ENCODE assay signal across 21 mouse cellular contexts in genomic region chr9:89198349-89198748, GRCm38 (mm10). TPM values are rescaled to one million over a fixed set of nuclear protein-coding genes. Genes with fewer than 3 reads are reported as not detected.
DNase-seq lines count a peak whose midpoint lies in the region; ATAC-seq and TF ChIP-seq lines count a peak whose summit lies in the region.
"Not testable (repeated sequence)": the region's sequence is repeated elsewhere in the genome, so short reads cannot be mapped to it uniquely, and the experiment has no call there.
"Had no signal": no experiment of that assay in that cellular context is flagged by ENCODE, and none has a peak within 500 bp of the region (broad histone marks: within the 10 kb centered on the region; RNA-seq: fewer than 3 reads in every experiment).

No protein-coding gene starts in this region.

- peak; percentile 30 for DNase-seq in CD4-positive, CD25-positive, alpha-beta regulatory T cell, adult 2 months (ENCODE audit: low read depth, low spot score)
- not testable (repeated sequence) for DNase-seq in CH12.LX (ENCODE audit: extremely low read depth); liver, postnatal 0 days
- peak; percentile 37 for DNase-seq in induced T-regulatory cell, adult 2 months (ENCODE audit: low read depth)

- in situ Hi-C loops in CH12.LX (cut with MboI; ENCODE audit: low pct_ligation_motif_present, low pct_unique_long_range_greater_than_20kb, low sequenced_read_pairs), result not testable (repeated sequence)

- TF ChIP-seq RAD21 in CH12.LX (IDR thresholded peaks at IDR 0.05; ENCODE audit: low read depth, low read length), result not testable (repeated sequence)

- not testable (repeated sequence) for H3K79me2 ChIP-seq in CH12.LX (replicated peaks; ENCODE audit: control insufficient read depth, extremely low read depth, insufficient read depth, poor library complexity, severe bottlenecking)

- not testable (repeated sequence) for TF ChIP-seq EP300 in CH12.LX (IDR thresholded peaks at IDR 0.05; ENCODE audit: low read length); liver, postnatal 0 days (IDR thresholded peaks at IDR 0.05; ENCODE audit: low read depth)

- H3K4me2 ChIP-seq in CH12.LX (ENCODE audit: insufficient read depth, low read depth, poor library complexity, severe bottlenecking), result peak overlapping the region; percentile 71; the same call in 1 of the 2 replicates
- not testable (repeated sequence) for H3K4me2 ChIP-seq in liver, postnatal 0 days (ENCODE audit: low read depth, low read length)

- H3K27ac ChIP-seq in CH12.LX (ENCODE audit: insufficient read depth, low read depth), result peak overlapping the region; percentile 94
- peak overlapping the region; percentile 21; the same call in 1 of the 2 replicates for H3K27ac ChIP-seq in bone marrow macrophage, adult 2 months (ENCODE audit: insufficient read depth, low read depth, low read length)
- H3K27ac ChIP-seq in liver, postnatal 0 days (ENCODE audit: low read depth), result not testable (repeated sequence)

- peak overlapping the region; percentile 71; the same call in 1 of the 2 replicates for H3K9ac ChIP-seq in CH12.LX (ENCODE audit: insufficient read depth, low read depth)
- H3K9ac ChIP-seq in liver, postnatal 0 days (replicated peaks), result not testable (repeated sequence)

- not testable (repeated sequence) for H3K9me3 ChIP-seq in CH12.LX (replicated peaks; ENCODE audit: low read length); liver, postnatal 0 days (ENCODE audit: low read length)

- peak overlapping the region in 2 of 3 experiments; percentile 20 to 35 for H3K4me3 ChIP-seq in CH12.LX (replicated peaks in 1 of 3; ENCODE audit: low read depth in 2 of 3, low read length in 2 of 3, poor library complexity in 1 of 3)
- not testable (repeated sequence) for H3K4me3 ChIP-seq in bone marrow macrophage, adult 2 months (ENCODE audit: insufficient read depth, low read length); liver, postnatal 0 days (ENCODE audit: low read depth, low read length)

- H3K4me1 ChIP-seq in CH12.LX (ENCODE audit: control insufficient read depth in 1 of 2, insufficient read depth in 2 of 2); bone marrow macrophage, adult 2 months (ENCODE audit: control insufficient read depth, insufficient read depth, low read length); liver, postnatal 0 days (ENCODE audit: insufficient read depth): not testable (repeated sequence)

- TF ChIP-seq POLR2A in CH12.LX (IDR thresholded peaks at IDR 0.05; ENCODE audit: low read depth, low read length), result 0 out of 2 replicates have a peak, but pooled peaks have one; percentile 2
- TF ChIP-seq POLR2A in bone marrow macrophage, adult 2 months (IDR thresholded peaks at IDR 0.05; ENCODE audit: borderline replicate concordance, low read depth, low read length), result not testable (repeated sequence)

- not testable (repeated sequence) for TF ChIP-seq CTCF in CH12.LX (conservative IDR thresholded peaks at IDR 0.05 in 1 of 2, IDR thresholded peaks at IDR 0.05 in 1 of 2; ENCODE audit: low read depth in 2 of 2, low read length in 2 of 2); bone marrow macrophage, adult 2 months (IDR thresholded peaks at IDR 0.05; ENCODE audit: low read depth, low read length); liver, postnatal 0 days (IDR thresholded peaks at IDR 0.05; ENCODE audit: low read depth)

- dilution Hi-C loops in CH12.LX (cut with MboI; ENCODE audit: extremely low pct_ligation_motif_present, extremely low pct_unique_long_range_greater_than_20kb, low sequenced_read_pairs), result not testable (repeated sequence)

- H3K27me3 ChIP-seq in CH12.LX (replicated peaks); liver, postnatal 0 days (ENCODE audit: insufficient read depth, low read length): not testable (repeated sequence)

- WGBS in liver, postnatal 0 days (ENCODE audit: insufficient replicate concordance), result 68% methylated on average over 3 of the region's 3 CpGs

- not testable (repeated sequence) for H3K36me3 ChIP-seq in CH12.LX (replicated peaks in 1 of 2; ENCODE audit: control insufficient read depth in 1 of 2, insufficient read depth in 1 of 2, low read length in 1 of 2); liver, postnatal 0 days (replicated peaks; ENCODE audit: insufficient read depth, low read length)

- peak; percentile 39 for ATAC-seq in granulocyte monocyte progenitor cell, adult 5-6 weeks (replicated peaks; ENCODE audit: poor library complexity, severe bottlenecking)
- ATAC-seq in liver, postnatal 0 days, result peak; percentile 41; the same call in 1 of the 2 replicates
- peak; percentile 33 for ATAC-seq in megakaryocyte progenitor cell, adult 5-6 weeks (replicated peaks; ENCODE audit: poor library complexity)
- ATAC-seq in neutrophil, adult 5-6 weeks (ENCODE audit: extremely low read depth, insufficient number of reproducible peaks, low FRiP score, poor library complexity, severe bottlenecking), result peak; percentile 33

RNA-seq across cellular contexts. Expression of gene Bcl2a1b, which starts 0.7 kb away (rescaled TPM):
- 260 and 537 TPM in 2 replicates for total RNA-seq in CH12.LX (2012; rRNA removed)
- 842 and 913 TPM in 2 replicates for total RNA-seq in CH12.LX (2014; rRNA removed)
- 278 and 348 TPM in 2 replicates for polyA plus RNA-seq in CH12.LX (2012; ENCODE audit: insufficient read length, low read depth)
- polyA plus RNA-seq in bone marrow macrophage, adult 2 months (2012; ENCODE audit: insufficient read depth, insufficient read length, missing spikeins), result 6.7 and 8.9 TPM in 2 replicates
- not detected in 2 replicates for total RNA-seq in granulocyte monocyte progenitor cell, adult 5-6 weeks (2014; fragmentation: Nextera tagmentation)
- 3.0 TPM in 1 of 2 replicates, not detected in the other for total RNA-seq in granulocyte monocyte progenitor cell, adult 5-6 weeks (2017)
- polyA plus RNA-seq in liver, postnatal 0 days (2015; fragmentation: Nextera tagmentation; extraction: Ambion mirVana), result 5.2 and 7.3 TPM in 2 replicates
- 0.90 TPM in 1 of 2 replicates, not detected in the other for total RNA-seq in megakaryocyte progenitor cell, adult 5-6 weeks (2015)
- 0.83 and 1.3 TPM in 2 replicates for total RNA-seq in megakaryocyte progenitor cell, adult 5-6 weeks (2017)
- total RNA-seq in neutrophil, adult 5-6 weeks (2017), result 42.9 and 65.7 TPM in 2 replicates
- total RNA-seq: MEL had no signal
- polyA plus RNA-seq: C2C12; forebrain, embryonic 13.5 days had no signal

RNA-seq across cellular contexts. Expression of gene Gm29094, which starts 0.8 kb away (rescaled TPM):
- total RNA-seq in CH12.LX (2012; rRNA removed) (3.7 and 4.3 TPM in 2 replicates), CH12.LX (2014; rRNA removed) (8.5 and 10.9 TPM in 2 replicates)
- polyA plus RNA-seq in CH12.LX (2012; ENCODE audit: insufficient read length, low read depth), result 8.6 and 8.9 TPM in 2 replicates
- polyA plus RNA-seq in bone marrow macrophage, adult 2 months (2012; ENCODE audit: insufficient read depth, insufficient read length, missing spikeins), result not detected in 2 replicates
- total RNA-seq in granulocyte monocyte progenitor cell, adult 5-6 weeks (2014; fragmentation: Nextera tagmentation), result not detected in 2 replicates
- 1.1 TPM in 1 of 2 replicates, not detected in the other for total RNA-seq in granulocyte monocyte progenitor cell, adult 5-6 weeks (2017)
- polyA plus RNA-seq in liver, postnatal 0 days (2015; fragmentation: Nextera tagmentation; extraction: Ambion mirVana), result 0.46 and 0.51 TPM in 2 replicates
- total RNA-seq in megakaryocyte progenitor cell, adult 5-6 weeks (2015), result 1.1 TPM in 1 of 2 replicates, not detected in the other
- not detected in 2 replicates for total RNA-seq in megakaryocyte progenitor cell, adult 5-6 weeks (2017)
- 0.98 TPM in 1 of 2 replicates, not detected in the other for total RNA-seq in neutrophil, adult 5-6 weeks (2017)
- total RNA-seq: adrenal gland, adult 18-20 months; adrenal gland, adult 8-10 months; adrenal gland, postnatal 14 days; adrenal gland, postnatal 36 days; ES-E14; forebrain, postnatal 0 days; MEL had no signal
- polyA plus RNA-seq: brain, embryonic 14.5 days; C2C12; cortical plate, adult 2 months; embryonic facial prominence, embryonic 10.5 days; embryonic facial prominence, embryonic 14.5 days; forebrain, embryonic 13.5 days had no signal

RNA-seq across cellular contexts. Expression of gene Mthfs, which starts 12.1 kb away (rescaled TPM):
- 25.5 and 29.9 TPM in 2 replicates for total RNA-seq in CH12.LX (2012; rRNA removed)
- total RNA-seq in CH12.LX (2014; rRNA removed), result 30.5 and 30.9 TPM in 2 replicates
- 48.9 and 52.0 TPM in 2 replicates for polyA plus RNA-seq in CH12.LX (2012; ENCODE audit: insufficient read length, low read depth)
- polyA plus RNA-seq in bone marrow macrophage, adult 2 months (2012; ENCODE audit: insufficient read depth, insufficient read length, missing spikeins), result 50.4 and 80.4 TPM in 2 replicates
- 34.7 and 46.4 TPM in 2 replicates for total RNA-seq in granulocyte monocyte progenitor cell, adult 5-6 weeks (2014; fragmentation: Nextera tagmentation)
- total RNA-seq in granulocyte monocyte progenitor cell, adult 5-6 weeks (2017), result 11.1 and 33.7 TPM in 2 replicates
- 39.6 and 43.6 TPM in 2 replicates for polyA plus RNA-seq in liver, postnatal 0 days (2015; fragmentation: Nextera tagmentation; extraction: Ambion mirVana)
- 23.7 and 28.5 TPM in 2 replicates for total RNA-seq in megakaryocyte progenitor cell, adult 5-6 weeks (2015)
- 12.5 and 13.8 TPM in 2 replicates for total RNA-seq in megakaryocyte progenitor cell, adult 5-6 weeks (2017)
- 61.8 and 80.5 TPM in 2 replicates for total RNA-seq in neutrophil, adult 5-6 weeks (2017)

Comparison
In these comparisons a context has a peak if more than half of its experiments do, and no peak if none do; other contexts are left out.
1. RNA of gene Bcl2a1b, which starts 0.7 kb away (total RNA-seq): 260 to 913 TPM in CH12.LX and 42.9 to 65.7 TPM in neutrophil, adult 5-6 weeks; 0.83 to 1.3 TPM in megakaryocyte progenitor cell, adult 5-6 weeks and 3.0 TPM in granulocyte monocyte progenitor cell, adult 5-6 weeks; every median in the first group is over 10 times any median in the second.
2. Peak in every context shown above with its lines, with median percentiles within 50 percentile points of each other: ATAC-seq.